Comparison of ENCODE assay signal across 10 mouse cellular contexts in the genomic region with DNA sequence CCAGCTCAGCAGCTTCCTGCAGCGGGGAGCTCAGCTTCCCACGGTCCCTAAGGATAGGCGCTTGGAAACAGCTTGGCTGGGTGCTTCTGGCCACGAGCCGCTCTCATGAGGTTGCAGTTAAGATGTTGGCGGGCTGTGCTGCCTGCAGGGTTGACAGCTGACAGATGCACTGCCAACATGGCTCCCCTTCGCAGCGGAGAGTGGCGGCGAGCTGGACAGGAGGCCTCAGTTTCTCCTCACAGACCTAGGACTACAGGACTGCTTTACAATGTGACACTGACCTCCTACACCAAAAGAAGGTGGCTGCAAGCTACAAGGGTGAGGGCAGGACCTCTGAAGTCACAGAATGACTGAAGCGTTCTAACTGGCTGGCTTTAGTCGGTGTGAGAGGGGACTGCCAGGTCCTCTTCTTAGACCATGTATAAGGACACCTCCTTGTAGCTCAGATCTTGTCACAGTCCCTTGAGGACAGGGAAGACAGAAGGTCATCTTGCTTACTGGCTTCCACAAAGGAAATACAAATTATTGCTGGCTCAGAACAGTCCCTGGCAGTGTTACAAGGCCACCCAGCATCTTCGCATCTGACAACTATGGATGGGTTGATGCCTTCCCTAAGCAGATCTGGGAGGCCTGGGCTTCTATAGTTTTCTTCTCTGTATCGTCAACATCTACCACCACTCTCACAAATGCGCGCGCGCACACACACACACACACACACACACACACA. TPM values are rescaled to one million over a fixed set of nuclear protein-coding genes. Genes with fewer than 3 reads are reported as not detected.
A peak's percentile ranks its signal among the peaks of the same experiment; 100 is the strongest.
DNase-seq lines count a peak whose midpoint lies in the region; TF ChIP-seq lines count a peak whose summit lies in the region.
"Had no signal": no experiment of that assay in that cellular context is flagged by ENCODE, and none has a peak within 500 bp of the region (broad histone marks: within the 10 kb centered on the region; RNA-seq: fewer than 3 reads in every experiment).

No protein-coding gene starts in this region.

- TF ChIP-seq POLR2A in brain, embryonic 14.5 days (IDR thresholded peaks at IDR 0.05; ENCODE audit: borderline replicate concordance, extremely low read depth, insufficient read depth, insufficient read length, poor library complexity, severe bottlenecking) = no peak

- DNase-seq in gastrocnemius, adult 18-20 months (ENCODE audit: low spot score) = peak; percentile 54
- DNase-seq in gastrocnemius, postnatal 4 days (ENCODE audit: low spot score in 2 of 2) = no peak
- peak; percentile 50 for DNase-seq in brain, embryonic 14.5 days (ENCODE audit: low read depth)
- DNase-seq in gastrocnemius, adult 2 months = peak; percentile 75
- DNase-seq in left cerebral cortex, adult 2 months (ENCODE audit: extremely low spot score in 1 of 2, low spot score in 2 of 2) = peak in 1 of 2 experiments; percentile 54
- DNase-seq in kidney, adult 8-10 months = no peak
- DNase-seq in thymus, postnatal 0 days (ENCODE audit: low spot score) = no peak
- DNase-seq in urinary bladder, postnatal 36 days (ENCODE audit: low spot score in 2 of 2) = no peak

- H3K4me3 ChIP-seq in gastrocnemius, adult 2 months = peak overlapping the region; percentile 1; the same call in 1 of the 2 replicates
- H3K4me3 ChIP-seq in left cerebral cortex, adult 2 months = no peak overlapping the region
- H3K4me3 ChIP-seq: neural tube, embryonic 15.5 days had no signal

- H3K27ac ChIP-seq in gastrocnemius, adult 2 months = peak overlapping the region; percentile 49
- H3K27ac ChIP-seq in left cerebral cortex, adult 2 months = peak overlapping the region; percentile 59
- H3K27ac ChIP-seq: neural tube, embryonic 15.5 days had no signal

- TF ChIP-seq CTCF in brain, embryonic 14.5 days (IDR thresholded peaks at IDR 0.05; ENCODE audit: borderline replicate concordance, extremely low read depth, insufficient read depth, insufficient read length) = no peak
- no peak for TF ChIP-seq CTCF in gastrocnemius, adult 2 months (IDR thresholded peaks at IDR 0.05)
- no peak for TF ChIP-seq CTCF in left cerebral cortex, adult 2 months (IDR thresholded peaks at IDR 0.05)

- intact Hi-C loops in gastrocnemius, adult 2 months (cut with DNase I) = no loop called here
- intact Hi-C loops in left cerebral cortex, adult 2 months (cut with DNase I) = no loop called here

RNA-seq across cellular contexts. Expression of gene D630003M21Rik, which starts 13.3 kb away (rescaled TPM):
- total RNA-seq in gastrocnemius, adult 18-20 months (2021) = 1 to 10 TPM; 1.2 to 1.7 TPM
- total RNA-seq in gastrocnemius, postnatal 4 days (2021) = 1 to 10 TPM; 4.2 to 5.4 TPM
- polyA plus RNA-seq in brain, embryonic 14.5 days (2012; rRNA removed) = 3.5 and 3.7 TPM in 2 replicates
- 1 to 10 TPM; 1.2 to 2.2 TPM for total RNA-seq in gastrocnemius, adult 2 months (2021)
- total RNA-seq in left cerebral cortex, adult 2 months (2021) = 1 to 10 TPM; 3.5 to 3.7 TPM
- 0.35 and 0.47 TPM in 2 replicates for polyA plus RNA-seq in thymus, postnatal 0 days (2015; fragmentation: Nextera tagmentation; extraction: Ambion mirVana)

RNA-seq across cellular contexts. Expression of gene Bpi, which starts 15.6 kb away (rescaled TPM):
- not detected for total RNA-seq in gastrocnemius, adult 18-20 months (2021)
- total RNA-seq in gastrocnemius, postnatal 4 days (2021) = not detected
- not detected in 2 replicates for polyA plus RNA-seq in brain, embryonic 14.5 days (2012; rRNA removed)
- not detected for total RNA-seq in gastrocnemius, adult 2 months (2021)
- total RNA-seq in left cerebral cortex, adult 2 months (2021) = not detected
- 0.08 TPM in 1 of 2 replicates, not detected in the other for polyA plus RNA-seq in thymus, postnatal 0 days (2015; fragmentation: Nextera tagmentation; extraction: Ambion mirVana)
- polyA plus RNA-seq: liver, embryonic 16.5 days; neural tube, embryonic 15.5 days had no signal

Comparison
In these comparisons a context has a peak if more than half of its experiments do, and no peak if none do; other contexts are left out.
1. DNase-seq: peak in gastrocnemius, adult 18-20 months (single experiment), brain, embryonic 14.5 days (single experiment) and gastrocnemius, adult 2 months (single experiment); none in gastrocnemius, postnatal 4 days (0 of 2), kidney, adult 8-10 months (0 of 2), thymus, postnatal 0 days (single experiment) and urinary bladder, postnatal 36 days (0 of 2).